Mouse (Mus musculus) thymus, adult 2 months (tissue): Measurements from ENCODE around the gene Arl6ip4. TPM values are rescaled to one million over a fixed set of nuclear protein-coding genes. Genes with fewer than 3 reads are reported as not detected.

Experiments
- DNase-seq: peaks from one replicate; pipeline ENCODE4 v3.0.0; 2021
- H3K27ac ChIP-seq: fragments of 200-500 bp; 2 replicates; pipeline ENCODE4 v1.5.1; 2012; ENCODE audit warnings: low read length, control low read depth; ENCODE audit not compliant: control insufficient read depth, insufficient read depth
- H3K27me3 ChIP-seq: fragments of 200-500 bp; 2 replicates; pipeline ENCODE4 v1.6.1; 2012; ENCODE audit warnings: mild to moderate bottlenecking, low read length, moderate library complexity, mixed read lengths; ENCODE audit not compliant: control insufficient read depth, insufficient read depth
- H3K36me3 ChIP-seq: fragments of 200-500 bp; 2 replicates; pipeline ENCODE4 v1.6.1; 2012; ENCODE audit warnings: mild to moderate bottlenecking, low read length, moderate library complexity; ENCODE audit not compliant: control insufficient read depth, insufficient read depth
- H3K4me1 ChIP-seq: fragments of 200-500 bp; replicated peaks from 2 replicates; pipeline ENCODE4 v1.6.1; 2012; ENCODE audit warnings: low read length; ENCODE audit not compliant: control insufficient read depth, insufficient read depth
- H3K4me3 ChIP-seq: fragments of 200-500 bp; 2 replicates; pipeline ENCODE4 v1.5.1; 2012; ENCODE audit warnings: mild to moderate bottlenecking, low read length, control low read depth, moderate library complexity; ENCODE audit not compliant: control insufficient read depth, insufficient read depth
- CTCF ChIP-seq: fragments of 200-500 bp; IDR thresholded peaks from 2 replicates; pipeline ENCODE4 v1.5.1; 2012; ENCODE audit warnings: mild to moderate bottlenecking, control low read depth, low read length, moderate library complexity, borderline replicate concordance; ENCODE audit not compliant: control insufficient read depth, poor library complexity, insufficient read depth; ENCODE audit errors: extremely low read depth
- POLR2A ChIP-seq: fragments of 200-500 bp; IDR thresholded peaks from 2 replicates; pipeline ENCODE4 v1.6.1; 2012; ENCODE audit warnings: mild to moderate bottlenecking, low read length, control low read depth, moderate library complexity; ENCODE audit not compliant: control insufficient read depth, poor library complexity, insufficient read depth; ENCODE audit errors: extremely low read depth
- WGBS: fragments of 180-500 bp; shearing (Covaris S2); methylation state at CpG from one replicate; pipeline ENCODE4 v1.1.7; 2018; 5-methylcytosine and 5-hydroxymethylcytosine counted together
- polyA plus RNA-seq: library from polyadenylated mRNA; depleted of rRNA; stranded (reverse); fragments of >200 nt; gene quantifications from 2 replicates; pipeline ENCODE4 v1.2.3, GENCODE M21; 2012

The Arl6ip4 gene
- polyA plus RNA-seq, 1 experiment: 50.8 TPM

- no peak overlapping the region for H3K27ac ChIP-seq
- 93% methylated on average over 6 of the region's 6 CpGs for WGBS
- DNase-seq: no peak
- no peaks in the 10 kb centered on the region for H3K4me1 ChIP-seq
- H3K36me3 ChIP-seq: no peaks in the 10 kb centered on the region
- H3K4me3 ChIP-seq: no peak overlapping the region
- TF ChIP-seq CTCF: no peak
- no peak for TF ChIP-seq POLR2A
- H3K27me3 ChIP-seq: no peaks in the 10 kb centered on the region
Measured at GRCm38 (mm10) chr5:124102326-124102725, 13.6 kb upstream of the Arl6ip4 start.

DNA sequence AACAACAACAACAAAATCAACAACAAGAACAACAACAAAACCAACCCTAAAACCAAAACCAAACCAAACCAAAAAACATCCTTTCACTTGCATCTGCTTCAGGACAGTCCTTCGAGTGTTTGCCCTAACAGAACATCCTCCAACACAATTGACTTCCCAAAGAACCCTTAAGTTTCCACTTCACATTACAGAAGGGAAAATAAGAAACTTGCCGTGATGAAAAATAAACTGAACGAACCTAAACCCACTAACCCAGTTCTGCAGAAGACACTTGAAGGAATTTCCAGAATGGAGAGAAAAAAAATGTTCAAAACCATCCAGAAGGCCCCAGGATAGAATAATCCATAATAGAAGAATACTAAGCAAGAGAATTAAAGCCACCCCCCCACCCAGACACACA lies 12.9 kb upstream of the Arl6ip4 start:
- TF ChIP-seq CTCF (no peak), POLR2A (no peak)
- 91% methylated on average over 3 of the region's 3 CpGs for WGBS
- H3K27me3 ChIP-seq: no peaks in the 10 kb centered on the region
- no peak overlapping the region for H3K4me3 ChIP-seq
- no peaks in the 10 kb centered on the region for H3K36me3 ChIP-seq
- no peak for DNase-seq
- H3K4me1 ChIP-seq: no peaks in the 10 kb centered on the region
- H3K27ac ChIP-seq: no peak overlapping the region

DNA sequence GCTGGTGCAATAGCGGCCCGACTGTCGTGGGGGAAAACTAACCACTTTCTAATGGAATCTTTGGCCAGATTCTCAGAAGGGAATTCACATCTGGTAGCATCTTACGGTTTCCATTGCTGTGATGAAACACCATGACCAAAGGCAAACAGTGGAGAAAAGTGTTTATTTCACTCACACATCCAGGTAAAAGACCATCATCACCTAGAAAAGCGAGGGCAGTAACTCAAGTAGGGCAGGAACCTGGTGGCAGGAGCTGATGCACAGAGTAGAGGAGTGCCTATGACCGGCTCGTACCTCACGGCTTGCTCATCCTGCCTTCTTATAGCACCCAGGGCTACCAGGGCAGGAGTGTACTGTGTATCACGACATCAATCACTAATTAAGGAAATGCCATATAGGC lies 12.3 kb upstream of the Arl6ip4 start:
- WGBS: 97% methylated on average over 9 of the region's 9 CpGs

GRCm38 (mm10) chr5:124111077-124111741 lies 4.7 kb upstream of the Arl6ip4 start:
- TF ChIP-seq CTCF (peak; percentile 94; the same call in 1 of the 2 replicates), POLR2A (no peak)
- peak; percentile 58 for DNase-seq
- peaks cover 19% of the 10 kb centered on the region for H3K4me1 ChIP-seq
- H3K27me3 ChIP-seq: no peaks in the 10 kb centered on the region
- H3K4me3 ChIP-seq: peak overlapping the region; percentile 65
- peak overlapping the region; percentile 25; the same call in 1 of the 2 replicates for H3K27ac ChIP-seq
- no peaks in the 10 kb centered on the region for H3K36me3 ChIP-seq
- WGBS: 15% methylated on average over 17 of the region's 17 CpGs

More for the DNA sequence above, 12.3 kb upstream of the Arl6ip4 start:
- Histone ChIP-seq H3K4me3 (no peak overlapping the region), H3K27ac (no peak overlapping the region), H3K27me3 (no peaks in the 10 kb centered on the region), H3K4me1 (no peaks in the 10 kb centered on the region), H3K36me3 (no peaks in the 10 kb centered on the region)
- TF ChIP-seq CTCF (no peak), POLR2A (no peak)
- DNase-seq: no peak

GRCm38 (mm10) chr5:124111742-124112497 lies 4.0 kb upstream of the Arl6ip4 start, which contains the start of gene Ogfod2:
TSS of gene Ogfod2 (plus strand) at chr5:124112297.
- peak within 1 kb of the TSS; percentile 81 for H3K4me3 ChIP-seq
- peaks cover 25% of the 10 kb centered on the region for H3K4me1 ChIP-seq
- peak; percentile 68; the same call in 1 of the 2 replicates for TF ChIP-seq CTCF
- TF ChIP-seq POLR2A: peak; percentile 44
- under 1% methylated on average over 66 of the region's 66 CpGs for WGBS
- H3K36me3 ChIP-seq: no peaks in the 10 kb centered on the region
- no peaks in the 10 kb centered on the region for H3K27me3 ChIP-seq
- peak within 1 kb of the TSS; percentile 66 for H3K27ac ChIP-seq
- DNase-seq: peak; percentile 94

- TF ChIP-seq CTCF: no peak
- TF ChIP-seq POLR2A: no peak
- no peaks in the 10 kb centered on the region for H3K27me3 ChIP-seq
- peaks cover 28% of the 10 kb centered on the region for H3K4me1 ChIP-seq
- H3K36me3 ChIP-seq: no peaks in the 10 kb centered on the region
- peak overlapping the region; percentile 23; the same call in 1 of the 2 replicates for H3K27ac ChIP-seq
- WGBS: under 1% methylated on average over 18 of the region's 18 CpGs
- DNase-seq: no peak
- peak overlapping the region; percentile 81 for H3K4me3 ChIP-seq
Measured at GRCm38 (mm10) chr5:124112531-124112930, 3.4 kb upstream of the Arl6ip4 start.
